Mouse (Mus musculus): ENCODE results near the gene Synj2. TPM values are rescaled to one million over a fixed set of nuclear protein-coding genes. Genes with fewer than 3 reads are reported as not detected.
A peak's percentile ranks its signal among the peaks of the same experiment; 100 is the strongest.

Gene Synj2
- polyA plus RNA-seq, 1 experiment from 2014 or later = 3.3 TPM

DNA sequence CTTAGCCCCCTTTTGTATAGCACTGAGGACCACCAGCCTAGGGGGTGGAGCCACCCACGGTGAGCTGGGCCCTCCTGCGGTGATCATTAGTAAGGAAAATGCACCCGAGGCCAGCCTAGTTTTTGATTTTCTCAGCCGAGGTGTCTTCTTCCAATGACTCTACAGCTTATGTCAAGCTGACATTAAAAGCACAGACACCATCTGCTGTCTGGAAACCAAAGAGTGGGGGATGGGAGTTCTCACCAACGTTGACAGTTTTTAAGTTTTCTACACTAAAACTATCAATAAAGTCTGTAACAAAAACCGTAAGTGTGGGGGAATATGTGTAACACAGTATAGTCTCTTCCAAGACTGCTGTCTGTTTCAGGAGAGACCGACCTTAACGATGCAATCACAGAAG is 16.8 kb upstream of the Synj2 start:
- Histone ChIP-seq H3K4me3 (ENCODE audit: low read depth, low read length) (no peak overlapping the region), H3K27ac (replicated peaks) (no peak overlapping the region), H3K27me3 (ENCODE audit: control insufficient read depth, insufficient read depth, low read length) (no peaks in the 10 kb centered on the region), H3K36me3 (ENCODE audit: control insufficient read depth, insufficient read depth, low read length) (peaks cover 30% of the 10 kb centered on the region), H3K4me1 (replicated peaks; ENCODE audit: control insufficient read depth, insufficient read depth) (no peaks in the 10 kb centered on the region), H3K9ac (ENCODE audit: low read length) (no peak overlapping the region), H3K4me2 (replicated peaks; ENCODE audit: low read depth) (no peak overlapping the region), H3K9me3 (ENCODE audit: control insufficient read depth, low read length) (no peaks in the 10 kb centered on the region)
- DNase-seq (ENCODE audit: low spot score) = no peak
- no peak for TF ChIP-seq CTCF (IDR thresholded peaks at IDR 0.05; ENCODE audit: low read depth)
- no peak for TF ChIP-seq EP300 (optimal IDR thresholded peaks at IDR 0.05)
- WGBS = 78% methylated on average over 8 of the region's 8 CpGs
- no peak for ATAC-seq (ENCODE audit: low FRiP score, low TSS enrichment)

DNA sequence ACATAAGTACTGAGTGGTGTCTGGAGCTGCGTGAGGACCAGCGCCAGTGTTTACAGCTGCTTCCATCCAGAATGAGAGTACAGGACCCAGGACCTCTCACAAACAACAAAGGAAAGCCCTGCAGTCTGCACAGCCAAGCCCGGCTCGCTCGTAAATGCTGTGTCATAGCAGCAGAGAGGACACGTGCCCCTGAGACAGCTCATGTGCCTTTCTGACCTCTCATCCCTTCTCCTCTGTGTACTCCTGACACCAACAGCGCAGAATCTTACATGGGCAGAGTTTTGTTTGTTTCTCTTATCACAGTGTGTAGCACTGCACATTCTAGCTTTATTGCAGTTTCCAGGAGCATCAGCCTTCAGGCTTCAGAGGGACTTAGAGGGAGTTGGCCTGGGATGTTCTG is 14.4 kb upstream of the Synj2 start:
- Histone ChIP-seq H3K4me1 (replicated peaks; ENCODE audit: control insufficient read depth, insufficient read depth) (no peaks in the 10 kb centered on the region), H3K4me2 (replicated peaks; ENCODE audit: low read depth) (no peak overlapping the region), H3K27me3 (ENCODE audit: control insufficient read depth, insufficient read depth, low read length) (no peaks in the 10 kb centered on the region), H3K27ac (replicated peaks) (no peak overlapping the region), H3K36me3 (ENCODE audit: control insufficient read depth, insufficient read depth, low read length) (peaks cover 31% of the 10 kb centered on the region), H3K4me3 (ENCODE audit: low read depth, low read length) (no peak overlapping the region), H3K9me3 (ENCODE audit: control insufficient read depth, low read length) (no peaks in the 10 kb centered on the region), H3K9ac (ENCODE audit: low read length) (no peak overlapping the region)
- DNase-seq (ENCODE audit: low spot score) (no peak), ATAC-seq (ENCODE audit: low FRiP score, low TSS enrichment) (peak; percentile 59)
- WGBS = 77% methylated on average over 7 of the region's 7 CpGs
- TF ChIP-seq EP300 (optimal IDR thresholded peaks at IDR 0.05) = no peak
- no peak for TF ChIP-seq CTCF (IDR thresholded peaks at IDR 0.05; ENCODE audit: low read depth)

DNA sequence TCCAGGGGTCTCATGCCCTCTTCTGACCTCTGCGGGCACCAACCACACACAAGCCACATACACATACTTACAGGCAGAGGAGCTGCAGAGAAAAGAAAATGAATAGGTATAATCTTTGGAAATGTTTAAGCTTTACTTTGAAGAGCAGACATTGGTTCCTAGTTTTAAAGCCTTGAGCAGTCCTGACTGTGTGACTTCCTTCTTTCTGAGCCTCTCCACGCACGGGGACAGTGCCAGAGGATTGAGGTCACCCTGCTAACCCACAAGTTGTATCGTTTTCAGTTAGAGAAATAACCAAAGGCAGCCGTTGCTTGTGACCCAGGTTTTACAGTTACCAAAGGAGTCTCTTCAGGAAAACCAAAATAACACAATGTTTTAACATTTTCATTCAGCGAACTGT is 12.0 kb upstream of the Synj2 start:
- Histone ChIP-seq H3K9ac (ENCODE audit: low read length) (no peak overlapping the region), H3K4me2 (replicated peaks; ENCODE audit: low read depth) (no peak overlapping the region), H3K27me3 (ENCODE audit: control insufficient read depth, insufficient read depth, low read length) (no peaks in the 10 kb centered on the region), H3K36me3 (ENCODE audit: control insufficient read depth, insufficient read depth, low read length) (peaks cover 28% of the 10 kb centered on the region), H3K4me1 (replicated peaks; ENCODE audit: control insufficient read depth, insufficient read depth) (no peaks in the 10 kb centered on the region), H3K9me3 (ENCODE audit: control insufficient read depth, low read length) (no peaks in the 10 kb centered on the region), H3K4me3 (ENCODE audit: low read depth, low read length) (no peak overlapping the region), H3K27ac (replicated peaks) (no peak overlapping the region)
- TF ChIP-seq CTCF (IDR thresholded peaks at IDR 0.05; ENCODE audit: low read depth) = no peak
- TF ChIP-seq EP300 (optimal IDR thresholded peaks at IDR 0.05) = no peak
- ATAC-seq (ENCODE audit: low FRiP score, low TSS enrichment) (no peak), DNase-seq (ENCODE audit: low spot score) (no peak)
- 84% methylated on average over 6 of the region's 6 CpGs for WGBS

DNA sequence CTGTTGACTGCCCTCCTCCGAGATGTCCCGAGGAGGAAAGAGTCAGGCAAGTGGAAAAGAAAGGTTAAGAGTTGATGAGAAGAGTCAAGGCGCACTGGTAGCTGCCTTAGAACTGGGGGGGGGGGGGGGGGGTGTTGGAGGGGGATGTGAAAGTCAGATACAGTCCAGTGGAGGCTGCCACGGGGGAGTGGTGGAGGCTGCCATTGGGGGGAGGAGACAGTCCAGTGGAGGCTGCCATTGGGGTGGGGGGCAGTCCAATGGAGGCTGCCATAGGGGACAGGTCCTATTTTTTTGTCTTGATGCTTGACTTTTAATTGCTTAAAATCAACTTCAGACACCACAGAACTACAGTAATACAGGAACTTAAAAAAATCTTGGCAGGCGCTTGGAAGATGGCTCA is 8.9 kb upstream of the Synj2 start:
- no peak overlapping the region for H3K27ac ChIP-seq (replicated peaks)
- no peak overlapping the region for H3K4me3 ChIP-seq (ENCODE audit: low read depth, low read length)
- peaks cover 18% of the 10 kb centered on the region for H3K36me3 ChIP-seq (ENCODE audit: control insufficient read depth, insufficient read depth, low read length)
- no peaks in the 10 kb centered on the region for H3K27me3 ChIP-seq (ENCODE audit: control insufficient read depth, insufficient read depth, low read length)
- H3K9me3 ChIP-seq (ENCODE audit: control insufficient read depth, low read length) = no peaks in the 10 kb centered on the region
- H3K9ac ChIP-seq (ENCODE audit: low read length) = no peak overlapping the region
- no peak for DNase-seq (ENCODE audit: low spot score)
- no peak for ATAC-seq (ENCODE audit: low FRiP score, low TSS enrichment)
- TF ChIP-seq EP300 (optimal IDR thresholded peaks at IDR 0.05) (no peak), CTCF (IDR thresholded peaks at IDR 0.05; ENCODE audit: low read depth) (no peak)
- WGBS = 86% methylated on average over 5 of the region's 5 CpGs
- no peaks in the 10 kb centered on the region for H3K4me1 ChIP-seq (replicated peaks; ENCODE audit: control insufficient read depth, insufficient read depth)
- H3K4me2 ChIP-seq (replicated peaks; ENCODE audit: low read depth) = no peak overlapping the region

DNA sequence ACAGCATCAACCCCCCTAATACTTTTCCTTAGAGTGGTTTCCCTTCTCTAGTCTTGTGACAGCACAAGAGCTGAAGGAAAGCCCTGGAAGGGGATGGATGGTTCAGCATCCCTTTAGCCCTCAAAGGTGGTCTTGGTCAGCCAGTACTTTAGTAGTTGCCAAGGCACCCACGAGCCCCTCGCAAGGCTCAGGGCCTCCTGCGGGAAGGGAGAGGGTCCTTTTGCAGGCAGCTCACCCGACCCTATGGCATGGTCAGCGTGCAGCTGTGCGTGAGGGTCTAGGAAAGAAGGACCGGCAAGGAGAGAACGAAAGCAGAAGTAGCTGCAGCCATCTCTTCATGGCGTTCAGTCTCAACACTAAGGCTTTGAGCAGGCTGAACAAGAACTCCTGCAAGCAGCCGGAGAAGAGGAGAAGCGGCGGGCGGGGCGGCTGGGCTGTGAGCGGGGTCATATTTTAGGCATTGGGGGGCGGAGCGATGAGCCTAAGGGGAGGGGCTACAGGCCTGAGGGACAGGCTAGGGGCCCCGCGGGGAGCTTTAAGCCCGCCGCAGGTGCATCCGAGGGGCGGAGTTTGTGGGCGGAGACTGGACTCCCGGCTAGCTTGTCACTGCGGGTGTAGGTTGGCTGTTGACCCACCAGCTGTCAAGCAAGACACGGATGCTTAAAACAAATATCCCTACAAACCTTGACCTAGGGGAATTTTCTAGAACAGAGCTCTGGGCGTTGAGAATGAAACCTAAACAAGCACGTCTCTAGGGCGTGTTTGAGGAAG is 6.3 kb upstream of the Synj2 start:
- H3K4me3 ChIP-seq (ENCODE audit: low read depth, low read length) = peak overlapping the region; percentile 34
- peak overlapping the region; percentile 61 for H3K9ac ChIP-seq (ENCODE audit: low read length)
- peak overlapping the region; percentile 72 for H3K4me2 ChIP-seq (replicated peaks; ENCODE audit: low read depth)
- 1% methylated on average over 30 of the region's 30 CpGs for WGBS
- H3K9me3 ChIP-seq (ENCODE audit: control insufficient read depth, low read length) = no peaks in the 10 kb centered on the region
- TF ChIP-seq EP300 (optimal IDR thresholded peaks at IDR 0.05) (no peak), CTCF (IDR thresholded peaks at IDR 0.05; ENCODE audit: low read depth) (no peak)
- H3K27ac ChIP-seq (replicated peaks) = peak overlapping the region; percentile 56; the same call in 1 of the 2 replicates
- peak; percentile 92 for DNase-seq (ENCODE audit: low spot score)
- peaks cover 10% of the 10 kb centered on the region for H3K36me3 ChIP-seq (ENCODE audit: control insufficient read depth, insufficient read depth, low read length)
- no peaks in the 10 kb centered on the region for H3K27me3 ChIP-seq (ENCODE audit: control insufficient read depth, insufficient read depth, low read length)
- H3K4me1 ChIP-seq (replicated peaks; ENCODE audit: control insufficient read depth, insufficient read depth) = no peaks in the 10 kb centered on the region
- peak; percentile 87 for ATAC-seq (ENCODE audit: low FRiP score, low TSS enrichment)

DNA sequence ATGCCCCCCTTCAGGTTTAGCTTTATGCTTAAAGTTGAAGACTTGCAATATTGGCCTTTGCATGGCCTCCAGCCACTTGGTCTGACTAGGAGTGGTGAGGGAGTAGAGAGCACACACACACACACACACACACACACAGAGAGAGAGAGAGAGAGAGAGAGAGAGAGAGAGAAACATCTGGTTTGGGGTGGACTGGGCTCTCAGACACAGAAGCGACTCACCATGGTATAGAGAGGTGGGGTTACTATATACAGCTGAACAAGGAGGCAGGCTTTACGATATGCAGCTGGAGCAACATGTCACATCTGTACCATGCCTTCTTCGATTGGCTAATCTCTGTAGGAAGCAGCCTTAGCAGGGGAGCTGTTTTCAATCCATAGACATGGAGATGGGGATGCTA is 5.4 kb upstream of the Synj2 start:
- Histone ChIP-seq H3K9ac (ENCODE audit: low read length) (no peak overlapping the region), H3K9me3 (ENCODE audit: control insufficient read depth, low read length) (no peaks in the 10 kb centered on the region), H3K27ac (replicated peaks) (no peak overlapping the region), H3K36me3 (ENCODE audit: control insufficient read depth, insufficient read depth, low read length) (peaks cover 5% of the 10 kb centered on the region; the same call in 1 of the 2 replicates), H3K4me2 (replicated peaks; ENCODE audit: low read depth) (peak overlapping the region; percentile 72; the same call in 1 of the 2 replicates), H3K4me1 (replicated peaks; ENCODE audit: control insufficient read depth, insufficient read depth) (no peaks in the 10 kb centered on the region), H3K4me3 (ENCODE audit: low read depth, low read length) (no peak overlapping the region), H3K27me3 (ENCODE audit: control insufficient read depth, insufficient read depth, low read length) (no peaks in the 10 kb centered on the region)
- no peak for DNase-seq (ENCODE audit: low spot score)
- 0 out of 2 replicates have a peak, but pooled peaks have one; percentile 8 for ATAC-seq (ENCODE audit: low FRiP score, low TSS enrichment)
- TF ChIP-seq EP300 (optimal IDR thresholded peaks at IDR 0.05) (no peak), CTCF (IDR thresholded peaks at IDR 0.05; ENCODE audit: low read depth) (no peak)
- 46% methylated on average over 3 of the region's 3 CpGs for WGBS

Measured in stomach, postnatal 0 days (tissue).